Mouse (Mus musculus) cerebellum, adult 11 months (tissue): ENCODE measurements at regions not wholly inside any gene's neighbourhood (a gene's known extent, or its start where the extent isn't known, plus 50 kb on each side); places are given as distances from the start of the nearest gene placed in this dataset.
"Not testable (repeated sequence)": the region's sequence is repeated elsewhere in the genome, so short reads cannot be mapped to it uniquely, and the experiment has no call there.

ENCODE experiments used
- DNase-seq: peaks from one replicate; pipeline ENCODE4 v3.0.0; 2022

DNA sequence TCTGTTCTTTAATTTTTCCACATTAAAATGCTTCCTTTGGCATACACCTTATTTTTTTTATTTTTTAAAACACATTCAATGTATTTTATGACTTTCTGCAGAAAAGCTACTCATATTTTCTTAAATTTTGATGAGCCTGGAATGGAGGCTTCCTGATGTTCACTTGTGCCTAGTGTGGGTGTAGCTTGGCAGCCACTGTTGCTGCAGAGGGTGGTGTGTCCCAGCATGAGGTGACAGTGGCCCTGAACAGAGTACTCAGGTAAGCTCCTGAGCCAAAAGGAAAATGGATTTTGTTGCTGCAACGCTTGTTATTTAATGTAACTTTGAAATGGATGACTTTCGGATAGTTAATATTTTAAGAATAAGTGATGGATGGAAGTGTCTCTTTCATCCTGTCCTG, 170.6 kb downstream of the Eipr1 start:
- no peak for DNase-seq

- no peak for DNase-seq
Measured at GRCm38 (mm10) chr12:28925206-28925605, 173.6 kb downstream of the Eipr1 start.

DNA sequence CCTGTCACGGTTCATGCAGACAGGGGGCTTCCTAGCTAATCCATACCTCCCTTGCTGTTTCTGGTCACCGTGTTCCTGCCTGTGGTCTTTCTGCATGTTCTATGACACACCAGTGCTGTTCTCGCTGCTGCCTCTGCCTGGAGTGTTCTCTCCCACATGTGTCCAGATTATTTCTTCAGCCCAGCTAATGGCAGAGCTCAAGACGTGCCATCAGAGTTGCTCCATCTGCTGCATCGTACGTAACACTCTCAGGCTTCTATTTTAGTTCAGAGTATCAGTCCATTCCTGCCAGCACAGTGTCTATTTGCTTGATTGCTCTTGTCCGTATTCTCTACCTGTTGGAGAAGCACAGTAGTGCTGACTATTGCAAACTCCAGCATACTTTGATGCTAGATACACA, 188.3 kb downstream of the Eipr1 start:
- no peak for DNase-seq

DNA sequence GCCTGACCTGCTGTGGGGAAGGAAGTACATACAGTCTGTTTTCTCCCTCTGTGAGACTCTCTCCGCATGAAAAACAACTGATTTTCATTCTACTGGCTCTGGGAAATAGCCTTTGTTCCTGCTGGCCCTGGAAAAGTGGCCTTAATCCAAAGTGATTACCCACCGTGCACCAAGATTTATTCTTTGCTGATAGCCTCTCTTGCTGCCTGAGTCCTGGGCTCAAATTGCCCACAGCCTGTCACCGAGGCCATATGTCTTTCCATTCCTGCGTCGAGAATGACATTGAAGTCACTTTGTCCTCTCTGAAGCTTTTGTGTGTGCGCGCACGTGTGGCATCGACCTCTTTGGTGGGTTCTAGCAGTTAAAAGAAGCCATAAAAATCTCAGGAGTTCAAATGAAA, 197.3 kb downstream of the Eipr1 start:
- no peak for DNase-seq

DNA sequence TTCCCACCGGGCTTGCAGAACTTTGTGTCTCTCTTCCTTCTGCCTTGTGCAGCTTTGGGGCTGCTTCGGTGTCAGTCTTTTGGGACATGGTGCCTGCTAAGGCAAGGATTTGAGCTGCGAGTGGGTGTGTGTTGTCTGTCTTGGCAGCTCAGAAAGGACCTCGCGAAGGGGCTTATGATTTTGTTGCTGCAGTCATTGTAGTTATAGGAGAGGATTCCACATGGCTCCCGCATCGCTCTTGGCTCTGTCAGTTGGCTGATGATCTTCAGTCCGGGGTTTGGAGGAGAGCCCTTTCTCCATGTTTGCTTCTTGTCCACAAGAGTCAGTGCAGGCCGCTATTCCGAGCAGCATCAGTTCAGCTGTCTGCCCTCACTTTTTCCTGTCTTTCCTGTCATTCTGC, 197.7 kb downstream of the Eipr1 start:
- DNase-seq: peak; percentile 9

- DNase-seq: no peak
Measured at GRCm38 (mm10) chr12:28957155-28957554, 205.6 kb downstream of the Eipr1 start.

GRCm38 (mm10) chr12:28958661-28959060, 207.1 kb downstream of the Eipr1 start:
- DNase-seq: no peak

GRCm38 (mm10) chr12:28969671-28970379, 218.2 kb downstream of the Eipr1 start:
- no peak for DNase-seq

- no peak for DNase-seq
Measured at GRCm38 (mm10) chr12:28974571-28975041, 223.0 kb downstream of the Eipr1 start.

GRCm38 (mm10) chr12:28975249-28975648, 223.6 kb downstream of the Eipr1 start:
- no peak for DNase-seq

DNA sequence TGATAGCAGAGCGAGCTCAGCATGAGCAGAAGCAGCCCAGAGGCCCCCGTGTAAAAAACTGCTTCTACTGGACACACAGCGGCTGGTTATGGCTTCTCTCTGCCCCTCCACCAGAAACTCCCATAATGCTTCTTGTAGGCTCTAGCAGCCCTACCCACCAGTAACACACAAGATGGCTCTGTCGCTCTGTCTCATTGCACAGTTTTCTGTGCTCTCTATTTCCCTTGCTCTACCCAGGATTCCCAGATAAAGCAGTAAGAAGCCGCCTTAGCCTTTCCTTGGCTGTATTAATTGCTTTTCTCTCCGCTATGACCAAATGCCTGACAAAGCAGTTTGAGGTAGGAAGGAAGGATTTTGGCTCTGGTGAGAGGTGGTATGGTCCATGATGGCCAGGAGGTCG, 228.1 kb downstream of the Eipr1 start:
- DNase-seq: no peak

- DNase-seq: no peak
Measured at GRCm38 (mm10) chr12:28986214-28986613, 234.6 kb downstream of the Eipr1 start.

DNA sequence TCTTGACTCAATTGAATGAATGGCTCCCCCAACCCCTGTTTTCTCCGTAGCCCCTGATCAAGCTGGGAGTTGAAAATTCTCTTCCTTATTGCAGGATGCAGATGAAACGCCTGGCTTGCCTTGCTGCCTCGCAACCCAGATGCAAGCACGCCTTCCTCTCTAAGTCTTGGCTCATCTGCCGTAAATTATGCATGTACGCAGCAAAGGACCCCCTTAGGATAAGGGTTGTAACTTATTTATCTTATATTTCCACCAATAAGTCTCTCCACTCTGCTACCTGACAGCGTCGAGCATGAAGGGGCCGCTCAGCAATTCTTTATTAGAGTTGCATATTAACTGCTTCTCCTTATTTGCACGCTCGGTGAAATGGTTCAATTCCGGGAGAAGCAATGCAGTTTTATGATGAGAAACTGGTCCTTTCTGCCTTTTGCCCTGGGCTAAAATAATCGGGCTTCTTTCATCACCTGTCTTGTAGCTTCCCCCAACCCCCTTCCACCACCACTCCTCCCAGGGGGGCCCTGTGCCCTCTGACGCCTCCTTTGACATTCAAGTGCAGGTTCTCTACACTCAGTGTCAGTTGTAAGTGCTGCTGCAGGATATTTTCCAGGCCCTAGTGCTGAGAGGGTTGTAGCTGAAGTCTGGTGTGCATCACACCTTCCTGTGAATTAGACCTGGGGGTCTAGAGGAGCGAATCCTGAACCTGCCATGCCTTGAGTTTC, 246.0 kb downstream of the Eipr1 start:
- DNase-seq: no peak

- DNase-seq: no peak
Measured at GRCm38 (mm10) chr12:28999963-29000451, 248.4 kb downstream of the Eipr1 start.

GRCm38 (mm10) chr12:29004504-29004903, 252.9 kb downstream of the Eipr1 start:
- no peak for DNase-seq

DNA sequence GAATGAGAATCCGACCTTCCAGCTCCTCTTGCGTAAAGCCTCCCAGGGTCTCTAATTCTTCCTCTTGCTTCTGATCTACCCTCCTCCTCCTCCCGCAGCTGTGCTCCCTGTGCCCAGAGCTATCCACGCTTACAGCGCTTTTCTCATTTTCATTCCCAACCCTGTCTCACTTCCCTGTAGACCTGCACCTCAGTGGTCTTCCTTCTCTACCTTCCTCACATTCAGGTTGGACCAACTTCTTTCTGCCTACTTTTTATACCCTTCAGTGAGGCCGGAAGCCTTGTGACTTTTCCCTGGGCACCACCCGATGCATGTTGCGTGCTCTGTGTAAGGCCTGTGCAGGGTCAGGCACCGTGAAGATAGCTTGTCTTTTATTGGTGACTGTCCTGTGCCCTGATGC, 263.0 kb downstream of the Eipr1 start:
- DNase-seq: no peak

GRCm38 (mm10) chr12:29015200-29015862, 263.7 kb downstream of the Eipr1 start:
- DNase-seq: no peak

- DNase-seq: no peak
Measured at GRCm38 (mm10) chr12:29021152-29021551, 269.5 kb downstream of the Eipr1 start.

GRCm38 (mm10) chr12:29028171-29028570, 276.6 kb downstream of the Eipr1 start:
- DNase-seq: no peak

GRCm38 (mm10) chr12:29029461-29029860, 277.9 kb downstream of the Eipr1 start:
- DNase-seq: no peak

DNA sequence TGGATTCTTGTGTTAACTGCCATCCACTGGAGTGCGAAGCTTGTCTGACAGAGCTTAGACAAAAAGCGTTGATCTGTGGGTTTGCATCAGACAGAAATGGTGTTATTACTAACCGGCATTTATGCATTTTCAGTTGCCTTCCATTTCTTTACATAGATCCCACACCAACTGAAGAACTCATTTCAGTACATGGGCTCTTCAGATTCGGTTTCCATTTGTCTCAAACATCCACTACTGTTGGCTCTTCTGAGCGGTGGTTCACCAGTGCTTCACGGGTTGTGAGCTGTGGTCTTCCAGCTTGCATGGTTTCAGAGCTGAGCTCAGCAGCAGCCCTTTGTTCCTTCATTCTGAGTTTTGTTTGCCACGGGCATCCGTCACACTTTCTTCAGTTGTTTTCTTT, 294.4 kb downstream of the Eipr1 start:
- no peak for DNase-seq

DNA sequence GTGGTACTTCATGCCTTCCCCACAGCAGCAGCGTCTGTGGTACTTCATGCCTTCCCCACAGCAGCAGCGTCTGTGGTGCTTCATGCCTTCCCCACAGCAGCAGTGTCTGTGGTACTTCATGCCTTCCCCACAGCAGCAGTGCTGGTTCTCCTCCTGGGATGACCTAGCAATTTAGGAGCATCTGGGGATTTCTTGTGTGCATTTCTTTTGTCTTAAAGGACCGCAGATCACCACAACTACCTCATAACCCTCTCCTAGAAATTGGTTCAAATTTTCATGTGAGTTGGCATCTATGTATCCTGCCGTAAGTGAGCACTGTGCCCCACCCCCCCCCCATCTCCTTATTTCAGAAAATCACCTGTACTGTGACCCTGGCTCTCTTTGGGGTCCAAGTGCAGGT, 297.0 kb downstream of the Eipr1 start:
- not testable (repeated sequence) for DNase-seq

DNA sequence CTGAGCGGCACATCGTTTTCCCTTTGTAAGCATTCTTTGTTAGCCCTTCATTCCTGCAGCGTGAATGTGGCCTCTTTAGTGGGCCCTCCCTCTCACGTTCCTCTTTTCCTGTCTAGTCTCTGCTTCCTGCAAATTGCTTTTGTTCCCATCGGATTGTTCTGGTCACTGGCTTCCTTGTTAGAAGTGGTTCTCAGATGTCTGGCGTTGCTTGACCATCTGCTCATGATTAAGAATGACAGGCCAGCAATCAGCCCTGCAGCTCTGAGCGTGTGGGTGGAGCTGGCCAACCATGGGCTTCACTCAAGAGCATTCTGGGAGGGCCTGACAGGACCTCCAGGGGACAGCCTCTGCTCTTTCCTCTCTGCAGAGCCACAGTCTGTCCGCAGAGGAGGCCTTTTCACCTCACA, 297.5 kb downstream of the Eipr1 start:
- DNase-seq: peak; percentile 18

- no peak for DNase-seq
Measured at GRCm38 (mm10) chr12:29049801-29050200, 298.2 kb downstream of the Eipr1 start.
